Mouse (Mus musculus) heart, embryonic 13.5 days (tissue): ENCODE results near the gene Flad1. TPM values are rescaled to one million over a fixed set of nuclear protein-coding genes. Genes with fewer than 3 reads are reported as not detected.

Source experiments
- ATAC-seq: fragments of 200-750 bp; cut with Nextera tagmentation; 2 replicates; pipeline ENCODE4 v1.8.0; 2017; ENCODE audit warnings: moderate TSS enrichment; ENCODE audit not compliant: insufficient number of reproducible peaks, low FRiP score, low TSS enrichment; ENCODE audit errors: extremely low read depth
- H3K27ac ChIP-seq: fragments of 300-500 bp; sonication (generic); replicated peaks from 2 replicates; pipeline ENCODE4 v1.5.1; 2015; ENCODE audit warnings: moderate library complexity, mild to moderate bottlenecking, inconsistent platforms
- H3K27me3 ChIP-seq: fragments of 300-500 bp; sonication (generic); replicated peaks from 2 replicates; pipeline ENCODE4 v1.6.1; 2015; ENCODE audit warnings: mild to moderate bottlenecking, inconsistent platforms
- H3K36me3 ChIP-seq: fragments of 300-500 bp; sonication (generic); 2 replicates; pipeline ENCODE4 v1.6.1; 2015; ENCODE audit warnings: mild to moderate bottlenecking, inconsistent platforms
- H3K4me1 ChIP-seq: fragments of 300-500 bp; sonication (generic); 2 replicates; pipeline ENCODE4 v1.6.1; 2015; ENCODE audit warnings: inconsistent platforms
- H3K4me2 ChIP-seq: fragments of 300-500 bp; sonication (generic); 2 replicates; pipeline ENCODE4 v1.6.1; 2015; ENCODE audit warnings: inconsistent platforms, mild to moderate bottlenecking, moderate library complexity
- H3K4me3 ChIP-seq: fragments of 300-500 bp; sonication (generic); 2 replicates; pipeline ENCODE4 v1.5.1; 2015; ENCODE audit warnings: moderate library complexity, mild to moderate bottlenecking, inconsistent platforms
- H3K9ac ChIP-seq: fragments of 300-500 bp; sonication (generic); 2 replicates; pipeline ENCODE4 v1.6.1; 2015; ENCODE audit warnings: inconsistent platforms, mild to moderate bottlenecking, moderate library complexity
- H3K9me3 ChIP-seq: fragments of 300-500 bp; sonication (generic); 2 replicates; pipeline ENCODE4 v1.6.1; 2016; ENCODE audit warnings: inconsistent platforms
- WGBS: fragments of 180-500 bp; shearing (Covaris S2); methylation state at CpG from one replicate; pipeline ENCODE4 v1.1.7; 2015; ENCODE audit warnings: mixed read lengths; 5-methylcytosine and 5-hydroxymethylcytosine counted together
- polyA plus RNA-seq: library from polyadenylated mRNA; unstranded; fragments of >200 nt; fragmentation: Nextera tagmentation; extraction: Ambion mirVana; gene quantifications from 2 replicates; pipeline ENCODE4 v1.2.1, GENCODE M21; 2015

Flad1 gene
- polyA plus RNA-seq, 1 experiment from 2014 or later = 30.3 TPM

GRCm38 (mm10) chr3:89417131-89417530 is 5.5 kb upstream of the Flad1 start:
- no peak for ATAC-seq
- Histone ChIP-seq H3K9ac (peak overlapping the region; percentile 80), H3K9me3 (no peaks in the 10 kb centered on the region), H3K4me1 (peaks cover 39% of the 10 kb centered on the region), H3K4me3 (peak overlapping the region; percentile 74), H3K27me3 (no peaks in the 10 kb centered on the region), H3K36me3 (peaks cover 36% of the 10 kb centered on the region), H3K4me2 (peak overlapping the region; percentile 84), H3K27ac (peak overlapping the region; percentile 78)
- WGBS = 23% methylated on average over 2 of the region's 2 CpGs

- Histone ChIP-seq H3K36me3 (peaks cover 36% of the 10 kb centered on the region), H3K4me2 (peak overlapping the region; percentile 84; the same call in 1 of the 2 replicates), H3K9me3 (no peaks in the 10 kb centered on the region), H3K27ac (no peak overlapping the region), H3K4me3 (no peak overlapping the region), H3K27me3 (no peaks in the 10 kb centered on the region), H3K4me1 (peaks cover 33% of the 10 kb centered on the region), H3K9ac (0 out of 2 replicates have a peak overlapping the region, but pooled peaks have one; percentile 0)
- no peak for ATAC-seq
- WGBS = 91% methylated on average over 8 of the region's 8 CpGs
Observed at GRCm38 (mm10) chr3:89416158-89416557, 4.5 kb upstream of the Flad1 start.

DNA sequence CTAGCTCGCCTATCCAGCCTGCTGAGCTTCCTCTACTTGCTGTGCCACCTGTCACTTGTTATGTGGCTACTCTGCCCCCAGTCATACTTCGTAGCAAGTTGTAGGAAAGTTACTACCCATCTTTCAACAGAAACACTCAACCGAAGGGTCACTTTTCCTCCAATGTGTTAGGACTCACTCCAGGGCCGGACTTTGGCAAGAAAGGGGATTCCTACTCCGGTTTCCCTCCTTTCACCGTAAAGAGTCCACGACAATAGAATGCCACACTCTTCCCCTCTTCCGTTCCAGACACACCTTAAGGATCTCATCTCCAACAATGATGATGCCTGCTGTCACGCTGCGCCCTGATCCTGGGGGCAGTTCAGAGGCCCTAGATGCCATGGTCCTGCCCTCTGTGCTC is 806 bp downstream of the Flad1 start:
- H3K4me3 ChIP-seq = peak overlapping the region; percentile 63
- peak overlapping the region; percentile 85 for H3K9ac ChIP-seq
- peak overlapping the region; percentile 87 for H3K4me2 ChIP-seq
- peaks cover 56% of the 10 kb centered on the region for H3K36me3 ChIP-seq
- no peaks in the 10 kb centered on the region for H3K27me3 ChIP-seq
- no peaks in the 10 kb centered on the region for H3K9me3 ChIP-seq
- peaks cover 10% of the 10 kb centered on the region for H3K4me1 ChIP-seq
- WGBS = 79% methylated on average over 10 of the region's 10 CpGs
- 0 out of 2 replicates have a peak overlapping the region, but pooled peaks have one; percentile 59 for H3K27ac ChIP-seq
- no peak for ATAC-seq

DNA sequence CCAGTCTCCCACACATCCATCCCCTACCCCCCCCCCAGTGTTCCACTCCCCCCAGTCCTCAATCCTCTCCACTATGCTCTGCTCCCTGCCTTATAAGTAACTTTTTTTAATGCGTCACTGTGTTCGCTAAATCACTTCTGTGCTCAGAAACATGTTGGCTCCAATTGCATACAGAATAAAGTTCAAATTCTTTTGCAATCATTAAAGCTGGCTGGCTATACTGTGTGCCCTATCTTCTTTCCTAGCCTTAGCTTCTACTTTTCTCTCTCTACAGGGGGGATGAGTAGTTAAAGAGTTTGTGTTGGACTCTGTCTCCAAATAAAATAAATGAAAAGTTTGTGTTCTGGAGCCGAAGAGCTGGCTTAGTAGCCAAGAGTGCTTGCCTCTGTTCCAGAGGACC is 2.0 kb downstream of the Flad1 start:
- Histone ChIP-seq H3K27me3 (no peaks in the 10 kb centered on the region), H3K27ac (no peak overlapping the region), H3K9me3 (no peaks in the 10 kb centered on the region), H3K4me3 (no peak overlapping the region), H3K36me3 (peaks cover 56% of the 10 kb centered on the region), H3K4me2 (no peak overlapping the region), H3K9ac (no peak overlapping the region), H3K4me1 (peaks cover 10% of the 10 kb centered on the region)
- ATAC-seq = no peak
- 88% methylated on average over 3 of the region's 3 CpGs for WGBS

DNA sequence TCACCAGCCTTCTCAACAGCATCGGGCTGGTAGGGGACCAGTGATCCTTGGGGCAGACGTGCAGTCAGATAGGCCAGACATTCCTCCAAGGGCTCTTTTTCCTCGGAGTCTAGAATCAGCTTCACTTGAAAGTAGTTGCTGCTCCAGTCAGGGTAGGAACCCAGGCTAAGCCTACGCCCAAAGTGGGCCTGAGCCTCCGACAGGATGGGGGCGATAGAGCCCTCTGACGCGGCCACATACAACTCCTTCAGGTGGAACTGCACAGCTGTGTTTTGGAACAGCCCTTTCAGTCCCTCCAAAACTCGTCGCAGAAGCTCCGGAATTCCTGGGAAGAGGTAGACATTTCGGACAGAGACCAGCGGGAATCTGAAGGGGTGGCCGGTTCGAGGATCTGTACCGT is 3.2 kb downstream of the Flad1 start:
- H3K36me3 ChIP-seq = peaks cover 57% of the 10 kb centered on the region
- WGBS = 48% methylated on average over 16 of the region's 16 CpGs

DNA sequence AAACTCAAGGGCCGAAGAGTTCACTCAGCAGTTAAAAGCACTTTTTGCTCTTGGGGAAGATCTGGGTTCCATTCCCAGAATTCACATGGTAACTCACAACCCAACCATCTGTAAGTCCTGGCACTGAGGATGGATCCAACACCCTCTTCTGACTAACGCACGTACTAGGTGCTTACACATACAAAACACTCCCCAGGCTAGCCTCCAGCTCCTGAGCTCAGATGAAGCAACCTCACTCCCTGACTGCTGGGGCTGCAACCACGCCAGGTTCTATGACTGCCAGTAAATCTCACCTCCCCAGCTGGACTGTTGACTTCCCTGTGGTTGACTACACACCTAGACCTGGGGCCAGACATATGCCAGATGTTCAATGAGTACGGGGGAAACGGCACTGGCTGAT is 4.8 kb downstream of the Flad1 start:
- no peak overlapping the region for H3K27ac ChIP-seq
- 92% methylated on average over 6 of the region's 6 CpGs for WGBS
- no peaks in the 10 kb centered on the region for H3K27me3 ChIP-seq
- H3K4me1 ChIP-seq = peaks cover 10% of the 10 kb centered on the region
- H3K9me3 ChIP-seq = no peaks in the 10 kb centered on the region
- no peak overlapping the region for H3K4me2 ChIP-seq
- no peak overlapping the region for H3K4me3 ChIP-seq
- no peak for ATAC-seq
- H3K36me3 ChIP-seq = peaks cover 67% of the 10 kb centered on the region
- no peak overlapping the region for H3K9ac ChIP-seq

More for the DNA sequence above, 3.2 kb downstream of the Flad1 start:
- H3K4me1 ChIP-seq = peaks cover 10% of the 10 kb centered on the region
- H3K4me2 ChIP-seq = no peak overlapping the region
- no peak overlapping the region for H3K27ac ChIP-seq
- no peak for ATAC-seq
- no peaks in the 10 kb centered on the region for H3K27me3 ChIP-seq
- H3K4me3 ChIP-seq = no peak overlapping the region
- H3K9ac ChIP-seq = no peak overlapping the region
- H3K9me3 ChIP-seq = no peaks in the 10 kb centered on the region

- Histone ChIP-seq H3K9me3 (no peaks in the 10 kb centered on the region), H3K36me3 (peaks cover 79% of the 10 kb centered on the region), H3K9ac (no peak within 1 kb of the TSS), H3K4me1 (no peaks in the 10 kb centered on the region), H3K4me3 (no peak within 1 kb of the TSS), H3K27me3 (no peaks in the 10 kb centered on the region), H3K27ac (no peak within 1 kb of the TSS), H3K4me2 (no peak within 1 kb of the TSS)
- WGBS = 84% methylated on average over 5 of the region's 5 CpGs
- no peak for ATAC-seq
Observed at GRCm38 (mm10) chr3:89402693-89403092, 9.0 kb downstream of the Flad1 start, which contains the start of gene Lenep. Gene Lenep, minus strand, starts transcription at chr3:89402793.

DNA sequence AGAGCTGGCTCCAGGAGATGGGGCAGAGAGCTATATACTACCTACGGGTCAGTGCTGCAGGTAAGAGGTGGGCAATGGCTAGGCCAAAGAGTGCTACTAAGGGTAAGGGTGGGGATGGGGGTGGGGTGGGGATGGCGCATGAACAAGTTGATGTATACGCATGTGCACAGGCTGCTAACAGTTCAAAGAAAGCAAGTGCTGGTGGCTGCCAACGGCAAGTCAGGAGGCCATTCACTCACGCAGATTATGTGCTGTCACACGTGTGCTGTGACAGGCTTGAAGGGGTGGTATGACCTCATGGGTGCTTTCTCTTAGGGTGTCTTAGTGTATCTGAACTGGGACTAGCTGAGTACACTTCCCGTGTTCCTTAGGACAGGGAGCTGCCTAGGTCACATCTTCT is 10.3 kb downstream of the Flad1 start:
- Histone ChIP-seq H3K27ac (no peak overlapping the region), H3K36me3 (peaks cover 69% of the 10 kb centered on the region), H3K4me2 (no peak overlapping the region), H3K9me3 (no peaks in the 10 kb centered on the region), H3K4me3 (no peak overlapping the region), H3K9ac (no peak overlapping the region), H3K4me1 (peaks cover 7% of the 10 kb centered on the region), H3K27me3 (no peaks in the 10 kb centered on the region)
- 85% methylated on average over 7 of the region's 7 CpGs for WGBS
- ATAC-seq = no peak

DNA sequence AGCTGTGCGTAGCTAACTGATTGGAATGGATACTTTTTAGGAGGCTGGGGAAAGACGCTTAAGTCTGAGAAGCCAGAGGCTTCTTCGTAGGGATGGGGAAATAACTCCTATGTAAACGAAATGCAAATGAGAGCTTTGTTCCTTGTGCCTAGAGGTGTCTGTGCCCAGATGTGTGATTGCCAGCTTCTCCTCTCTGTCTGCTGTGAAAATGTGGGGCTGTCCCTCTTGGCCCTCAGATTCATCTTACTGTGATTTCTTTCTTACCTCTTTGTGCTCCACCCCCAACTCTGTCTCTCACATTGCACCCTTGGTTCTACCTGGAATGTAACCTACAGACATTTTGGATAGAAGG is 15.0 kb downstream of the Flad1 start:
- Histone ChIP-seq H3K36me3 (peaks cover 23% of the 10 kb centered on the region), H3K9ac (peak overlapping the region; percentile 87), H3K9me3 (no peaks in the 10 kb centered on the region), H3K4me3 (peak overlapping the region; percentile 76), H3K4me1 (peaks cover 21% of the 10 kb centered on the region), H3K27me3 (no peaks in the 10 kb centered on the region), H3K4me2 (peak overlapping the region; percentile 97), H3K27ac (peak overlapping the region; percentile 97)
- no peak for ATAC-seq
- 1% methylated on average over 4 of the region's 4 CpGs for WGBS

DNA sequence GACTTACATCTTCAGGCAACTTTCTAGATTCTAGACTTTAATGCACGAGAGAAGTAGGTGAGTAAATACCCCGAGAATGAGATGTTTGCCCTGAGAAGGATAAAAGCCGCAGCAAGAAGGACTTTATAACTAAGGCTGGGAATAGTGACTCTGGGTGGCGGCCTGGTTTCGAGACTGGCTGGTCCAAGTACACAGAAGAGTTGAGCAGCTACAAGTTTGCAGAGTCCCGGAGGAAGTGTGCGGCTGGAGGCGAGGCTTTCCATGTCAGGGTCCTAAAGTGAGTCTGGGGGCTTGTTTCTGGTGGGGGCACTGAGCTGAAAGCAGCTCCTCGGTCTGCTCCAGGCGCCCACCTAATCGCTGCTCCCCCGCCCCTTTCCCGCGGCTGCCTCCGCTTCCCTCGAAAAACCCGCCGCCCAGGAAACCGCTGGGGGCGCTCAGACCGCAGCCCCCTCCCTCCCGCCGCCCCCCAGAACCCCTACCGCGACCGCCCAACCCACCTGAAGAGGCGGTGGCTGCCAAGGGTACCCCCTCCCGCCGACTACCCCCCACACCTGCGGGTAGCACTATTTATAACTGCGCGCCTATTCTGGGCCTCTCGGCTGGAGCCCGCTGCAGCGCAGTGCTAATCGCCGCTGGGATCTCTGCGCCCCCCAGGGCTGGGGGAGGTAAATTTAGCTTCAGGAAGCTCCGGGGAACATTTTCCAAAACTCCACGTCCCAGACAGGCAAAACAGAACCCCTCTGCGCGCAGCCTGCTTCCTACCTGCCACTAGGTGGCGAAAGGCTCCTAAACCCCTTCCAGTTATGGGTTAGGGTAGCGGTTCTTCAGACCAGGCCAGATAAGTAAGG is 15.6 kb downstream of the Flad1 start:
- Histone ChIP-seq H3K27me3 (no peaks in the 10 kb centered on the region), H3K4me3 (peak overlapping the region; percentile 76), H3K4me2 (peak overlapping the region; percentile 97), H3K9ac (peak overlapping the region; percentile 87), H3K27ac (peak overlapping the region; percentile 97), H3K36me3 (peaks cover 17% of the 10 kb centered on the region), H3K4me1 (peaks cover 27% of the 10 kb centered on the region), H3K9me3 (no peaks in the 10 kb centered on the region)
- WGBS = under 1% methylated on average over 37 of the region's 44 CpGs
- ATAC-seq = no peak

DNA sequence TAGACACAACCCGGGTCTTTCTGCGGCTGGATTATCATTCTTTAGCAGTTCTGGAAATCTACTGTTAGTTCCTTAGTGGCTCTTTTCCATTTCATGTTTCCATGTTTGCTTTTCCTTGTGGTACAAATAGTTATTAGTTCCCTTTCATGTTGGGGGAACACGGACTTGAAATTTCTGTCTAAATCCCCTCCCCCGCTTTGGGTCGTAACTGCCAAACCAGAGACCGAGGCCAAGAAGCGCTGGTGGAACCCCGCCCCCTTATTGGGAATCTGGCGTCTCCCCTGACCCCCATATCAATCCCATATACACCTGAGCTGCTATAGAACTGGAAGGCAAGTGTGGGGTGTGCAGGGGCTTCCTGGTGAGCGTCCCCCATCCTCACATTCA is 16.3 kb downstream of the Flad1 start:
- H3K4me3 ChIP-seq = peak overlapping the region; percentile 76
- no peaks in the 10 kb centered on the region for H3K27me3 ChIP-seq
- peaks cover 33% of the 10 kb centered on the region for H3K4me1 ChIP-seq
- H3K9me3 ChIP-seq = no peaks in the 10 kb centered on the region
- peak overlapping the region; percentile 97 for H3K4me2 ChIP-seq
- peak overlapping the region; percentile 97 for H3K27ac ChIP-seq
- ATAC-seq = no peak
- peak overlapping the region; percentile 87 for H3K9ac ChIP-seq
- H3K36me3 ChIP-seq = peaks cover 12% of the 10 kb centered on the region
- 3% methylated on average over 10 of the region's 10 CpGs for WGBS

GRCm38 (mm10) chr3:89394894-89395256 is 16.8 kb downstream of the Flad1 start:
- 1% methylated on average over 12 of the region's 12 CpGs for WGBS
- Histone ChIP-seq H3K4me3 (peak overlapping the region; percentile 76), H3K4me1 (peaks cover 38% of the 10 kb centered on the region), H3K27me3 (no peaks in the 10 kb centered on the region), H3K4me2 (peak overlapping the region; percentile 97), H3K9me3 (no peaks in the 10 kb centered on the region), H3K36me3 (peaks cover 7% of the 10 kb centered on the region), H3K9ac (peak overlapping the region; percentile 87), H3K27ac (peak overlapping the region; percentile 97)
- ATAC-seq = peak; percentile 5; the same call in 1 of the 2 replicates
